Mouse (Mus musculus): ENCODE measurements around the gene Lemd2. TPM values are rescaled to one million over a fixed set of nuclear protein-coding genes. Genes with fewer than 3 reads are reported as not detected.

Gene Lemd2
- total RNA-seq (2014; rRNA removed) (15.1 and 17.8 TPM in 2 replicates), polyA plus RNA-seq (2012; rRNA removed) (34.8 and 45.1 TPM in 2 replicates)

- peaks cover 4% of the 10 kb centered on the region for H3K36me3 ChIP-seq (ENCODE audit: control insufficient read depth, insufficient read depth, low read length)
- H3K27me3 ChIP-seq (ENCODE audit: control insufficient read depth, insufficient read depth, low read length) = no peaks in the 10 kb centered on the region
- 4% methylated on average over 89 of the region's 97 CpGs for WGBS
- TF ChIP-seq POLR2A (IDR thresholded peaks at IDR 0.05; ENCODE audit: extremely low read depth, insufficient read depth, low read length) (peak; percentile 76), CTCF (IDR thresholded peaks at IDR 0.05; ENCODE audit: low read depth, low read length) (no peak)
- H3K4me3 ChIP-seq (ENCODE audit: insufficient read depth, low read depth, low read length) = peak within 1 kb of the TSS; percentile 95
- H3K4me1 ChIP-seq (ENCODE audit: control insufficient read depth, insufficient read depth, low read length) = peaks cover 6% of the 10 kb centered on the region
- peak; percentile 76 for DNase-seq (ENCODE audit: extremely low read depth, low read depth, low spot score)
- peak within 1 kb of the TSS; percentile 98 for H3K9ac ChIP-seq (ENCODE audit: low read depth, low read length)
- peak within 1 kb of the TSS; percentile 69 for H3K27ac ChIP-seq (replicated peaks; ENCODE audit: insufficient read depth, low read depth, low read length)
- peaks cover 13% of the 10 kb centered on the region; the same call in 1 of the 2 replicates for H3K79me2 ChIP-seq (ENCODE audit: control insufficient read depth, insufficient read depth, low read length)
Measured at GRCm38 (mm10) chr17:27204075-27204909, at the start of gene Lemd2. Lemd2 (minus strand) TSS chr17:27204469.

DNA sequence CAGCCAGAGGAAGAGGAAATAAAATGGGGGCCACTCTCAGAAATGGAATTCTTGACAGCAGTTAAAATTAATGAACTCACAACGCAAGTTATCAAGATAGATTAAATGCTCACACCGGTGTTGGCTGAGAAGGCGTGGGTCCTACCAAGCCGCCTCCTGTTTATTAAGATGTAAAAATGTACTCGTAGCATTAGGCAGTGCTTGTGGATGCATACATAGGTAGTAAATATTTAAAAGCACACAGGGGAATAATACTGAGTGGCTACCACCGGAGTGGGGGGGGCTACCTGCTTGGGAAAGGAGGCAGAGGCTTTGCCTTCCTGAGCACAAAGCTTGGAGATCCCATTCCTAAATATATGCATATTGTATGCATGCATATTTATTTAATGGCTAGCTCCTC lies 46.9 kb upstream of the Lemd2 start:
- no peak for DNase-seq (ENCODE audit: extremely low read depth, low read depth, low spot score)
- Histone ChIP-seq H3K27ac (replicated peaks; ENCODE audit: insufficient read depth, low read depth, low read length) (no peak overlapping the region), H3K79me2 (ENCODE audit: control insufficient read depth, insufficient read depth, low read length) (no peaks in the 10 kb centered on the region), H3K36me3 (ENCODE audit: control insufficient read depth, insufficient read depth, low read length) (no peaks in the 10 kb centered on the region), H3K9ac (ENCODE audit: low read depth, low read length) (no peak overlapping the region), H3K4me1 (ENCODE audit: control insufficient read depth, insufficient read depth, low read length) (no peaks in the 10 kb centered on the region), H3K27me3 (ENCODE audit: control insufficient read depth, insufficient read depth, low read length) (no peaks in the 10 kb centered on the region), H3K4me3 (ENCODE audit: insufficient read depth, low read depth, low read length) (no peak overlapping the region)
- TF ChIP-seq POLR2A (IDR thresholded peaks at IDR 0.05; ENCODE audit: extremely low read depth, insufficient read depth, low read length) (no peak), CTCF (IDR thresholded peaks at IDR 0.05; ENCODE audit: low read depth, low read length) (no peak)
- 78% methylated on average over 6 of the region's 6 CpGs for WGBS

DNA sequence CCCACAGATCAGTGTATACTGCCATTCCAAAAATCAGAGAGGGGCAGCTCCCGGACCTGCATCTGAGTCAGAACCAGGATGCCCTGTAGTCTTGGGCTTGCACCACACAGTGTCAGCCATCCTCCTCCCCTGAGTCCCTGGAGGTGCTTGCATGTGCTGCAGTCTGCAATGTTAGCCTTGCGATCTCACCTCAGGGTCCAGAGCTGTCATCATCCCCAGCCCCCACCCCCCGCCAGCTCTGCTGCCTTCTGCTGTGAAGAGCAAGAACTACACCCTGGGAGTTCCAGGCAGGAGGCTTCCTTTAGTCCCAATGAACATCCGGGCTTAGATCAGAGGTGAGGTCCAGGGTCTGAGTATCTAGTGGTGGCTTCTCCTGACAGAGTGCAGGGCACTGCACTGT lies 46.2 kb upstream of the Lemd2 start:
- no peaks in the 10 kb centered on the region for H3K4me1 ChIP-seq (ENCODE audit: control insufficient read depth, insufficient read depth, low read length)
- no peaks in the 10 kb centered on the region for H3K27me3 ChIP-seq (ENCODE audit: control insufficient read depth, insufficient read depth, low read length)
- H3K4me3 ChIP-seq (ENCODE audit: insufficient read depth, low read depth, low read length) = no peak overlapping the region
- TF ChIP-seq POLR2A (IDR thresholded peaks at IDR 0.05; ENCODE audit: extremely low read depth, insufficient read depth, low read length) = no peak
- TF ChIP-seq CTCF (IDR thresholded peaks at IDR 0.05; ENCODE audit: low read depth, low read length) = 0 out of 2 replicates have a peak, but pooled peaks have one; percentile 2
- no peaks in the 10 kb centered on the region for H3K36me3 ChIP-seq (ENCODE audit: control insufficient read depth, insufficient read depth, low read length)
- no peaks in the 10 kb centered on the region for H3K79me2 ChIP-seq (ENCODE audit: control insufficient read depth, insufficient read depth, low read length)
- 23% methylated on average over 4 of the region's 4 CpGs for WGBS
- no peak overlapping the region for H3K9ac ChIP-seq (ENCODE audit: low read depth, low read length)
- H3K27ac ChIP-seq (replicated peaks; ENCODE audit: insufficient read depth, low read depth, low read length) = no peak overlapping the region
- no peak for DNase-seq (ENCODE audit: extremely low read depth, low read depth, low spot score)

DNA sequence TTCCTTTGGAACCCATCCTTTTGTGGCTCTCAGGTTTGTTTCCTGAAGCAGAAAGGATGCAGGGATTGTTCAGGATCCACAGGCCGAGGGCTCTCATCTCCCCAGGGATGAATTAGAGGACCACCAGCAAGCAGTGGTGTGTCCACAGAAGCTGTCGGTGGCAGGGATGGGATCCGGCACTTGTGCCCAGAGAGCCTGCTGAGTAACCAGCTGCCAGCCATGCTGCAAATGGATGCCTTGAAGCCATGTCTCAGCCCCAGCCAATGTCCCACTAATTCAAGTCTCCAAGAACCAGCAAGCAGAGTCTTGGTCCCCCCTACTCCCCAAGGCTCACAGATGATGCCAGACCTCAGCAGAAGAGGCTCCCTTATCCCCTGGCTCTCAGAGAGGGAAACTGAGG lies 44.8 kb upstream of the Lemd2 start:
- no peaks in the 10 kb centered on the region for H3K27me3 ChIP-seq (ENCODE audit: control insufficient read depth, insufficient read depth, low read length)
- H3K27ac ChIP-seq (replicated peaks; ENCODE audit: insufficient read depth, low read depth, low read length) = no peak overlapping the region
- 76% methylated on average over 3 of the region's 3 CpGs for WGBS
- TF ChIP-seq CTCF (IDR thresholded peaks at IDR 0.05; ENCODE audit: low read depth, low read length) (no peak), POLR2A (IDR thresholded peaks at IDR 0.05; ENCODE audit: extremely low read depth, insufficient read depth, low read length) (no peak)
- H3K4me1 ChIP-seq (ENCODE audit: control insufficient read depth, insufficient read depth, low read length) = no peaks in the 10 kb centered on the region
- H3K36me3 ChIP-seq (ENCODE audit: control insufficient read depth, insufficient read depth, low read length) = no peaks in the 10 kb centered on the region
- no peak overlapping the region for H3K9ac ChIP-seq (ENCODE audit: low read depth, low read length)
- no peaks in the 10 kb centered on the region for H3K79me2 ChIP-seq (ENCODE audit: control insufficient read depth, insufficient read depth, low read length)
- no peak for DNase-seq (ENCODE audit: extremely low read depth, low read depth, low spot score)
- no peak overlapping the region for H3K4me3 ChIP-seq (ENCODE audit: insufficient read depth, low read depth, low read length)

DNA sequence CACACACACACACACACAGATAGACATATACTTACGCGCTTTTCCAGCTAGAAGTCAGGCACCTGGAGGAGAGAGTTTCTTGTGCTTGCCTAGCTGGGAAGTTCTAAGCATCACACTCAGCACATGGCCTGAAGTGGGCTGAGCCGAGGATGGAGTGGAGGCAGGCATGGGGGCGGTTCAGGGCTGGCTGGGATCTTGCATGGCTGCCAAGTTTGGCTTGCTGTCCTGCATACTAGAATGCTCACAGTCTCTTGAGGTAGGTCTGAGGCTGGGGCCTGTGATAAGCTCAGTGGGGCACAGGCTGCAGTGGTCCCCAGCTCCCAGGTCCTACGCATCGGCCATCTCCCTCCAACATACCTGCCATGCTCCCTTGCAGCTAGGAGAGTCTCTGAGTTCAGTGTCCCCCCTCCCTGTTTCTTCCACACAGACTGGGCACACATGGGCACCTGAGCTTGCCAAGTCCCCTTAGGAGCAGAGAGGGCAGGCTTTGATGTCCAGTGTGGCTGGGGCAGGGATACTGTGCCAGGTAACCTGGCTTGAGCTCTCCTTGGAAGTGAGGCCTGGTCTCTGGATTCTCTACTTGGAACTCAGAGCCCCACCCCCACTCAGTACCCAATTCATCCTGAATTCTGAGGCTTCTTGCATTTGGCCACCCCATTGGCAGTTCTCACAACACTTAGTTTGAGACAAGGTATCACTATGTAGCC lies 43.6 kb upstream of the Lemd2 start:
- H3K27ac ChIP-seq (replicated peaks; ENCODE audit: insufficient read depth, low read depth, low read length) = no peak overlapping the region
- H3K4me1 ChIP-seq (ENCODE audit: control insufficient read depth, insufficient read depth, low read length) = no peaks in the 10 kb centered on the region
- no peak overlapping the region for H3K9ac ChIP-seq (ENCODE audit: low read depth, low read length)
- DNase-seq (ENCODE audit: extremely low read depth, low read depth, low spot score) = no peak
- TF ChIP-seq POLR2A (IDR thresholded peaks at IDR 0.05; ENCODE audit: extremely low read depth, insufficient read depth, low read length) = no peak
- TF ChIP-seq CTCF (IDR thresholded peaks at IDR 0.05; ENCODE audit: low read depth, low read length) = no peak
- H3K4me3 ChIP-seq (ENCODE audit: insufficient read depth, low read depth, low read length) = no peak overlapping the region
- no peaks in the 10 kb centered on the region for H3K27me3 ChIP-seq (ENCODE audit: control insufficient read depth, insufficient read depth, low read length)
- 83% methylated on average over 6 of the region's 6 CpGs for WGBS
- H3K36me3 ChIP-seq (ENCODE audit: control insufficient read depth, insufficient read depth, low read length) = no peaks in the 10 kb centered on the region
- no peaks in the 10 kb centered on the region for H3K79me2 ChIP-seq (ENCODE audit: control insufficient read depth, insufficient read depth, low read length)
